Mouse (Mus musculus): ENCODE results near the gene Igflr1. TPM values are rescaled to one million over a fixed set of nuclear protein-coding genes. Genes with fewer than 3 reads are reported as not detected.

Gene Igflr1
- polyA plus RNA-seq, 1 experiment from 2014 or later = 4.3 TPM

- Histone ChIP-seq H3K9me3 (no peaks in the 10 kb centered on the region), H3K4me3 (peak within 1 kb of the TSS; percentile 70), H3K4me1 (peaks cover 34% of the 10 kb centered on the region), H3K9ac (peak within 1 kb of the TSS; percentile 78), H3K27me3 (no peaks in the 10 kb centered on the region), H3K4me2 (peak within 1 kb of the TSS; percentile 76), H3K27ac (peak within 1 kb of the TSS; percentile 71), H3K36me3 (peaks cover 40% of the 10 kb centered on the region)
- ATAC-seq (ENCODE audit: insufficient number of reproducible peaks, insufficient read depth, low FRiP score, low TSS enrichment, low read depth) = peak; percentile 87
- WGBS = 2% methylated on average over 43 of the region's 84 CpGs
Observed at GRCm38 (mm10) chr7:30534633-30535577, 30.3 kb upstream of the Igflr1 start, which contains the start of gene Arhgap33. Arhgap33 (minus strand) TSS chr7:30535060.

GRCm38 (mm10) chr7:30540572-30540971 lies 24.7 kb upstream of the Igflr1 start:
- no peaks in the 10 kb centered on the region for H3K9me3 ChIP-seq
- H3K9ac ChIP-seq = 0 out of 2 replicates have a peak overlapping the region, but pooled peaks have one; percentile 27

GRCm38 (mm10) chr7:30544327-30544726 lies 20.9 kb upstream of the Igflr1 start:
- ATAC-seq (ENCODE audit: insufficient number of reproducible peaks, insufficient read depth, low FRiP score, low TSS enrichment, low read depth) = no peak
- Histone ChIP-seq H3K4me1 (no peaks in the 10 kb centered on the region), H3K4me2 (no peak overlapping the region), H3K27me3 (no peaks in the 10 kb centered on the region), H3K9me3 (no peaks in the 10 kb centered on the region), H3K27ac (no peak overlapping the region), H3K4me3 (no peak overlapping the region), H3K36me3 (peaks cover 58% of the 10 kb centered on the region), H3K9ac (no peak overlapping the region)
- WGBS = 93% methylated on average over 2 of the region's 2 CpGs

More at GRCm38 (mm10) chr7:30540572-30540971, 24.7 kb upstream of the Igflr1 start:
- H3K27ac ChIP-seq = no peak overlapping the region
- peaks cover 43% of the 10 kb centered on the region for H3K36me3 ChIP-seq
- no peak overlapping the region for H3K4me2 ChIP-seq
- no peaks in the 10 kb centered on the region for H3K27me3 ChIP-seq
- H3K4me3 ChIP-seq = no peak overlapping the region
- WGBS = 92% methylated on average over 7 of the region's 7 CpGs
- no peak for ATAC-seq (ENCODE audit: insufficient number of reproducible peaks, insufficient read depth, low FRiP score, low TSS enrichment, low read depth)
- peaks cover under 1% of the 10 kb centered on the region for H3K4me1 ChIP-seq

- no peak for ATAC-seq (ENCODE audit: insufficient number of reproducible peaks, insufficient read depth, low FRiP score, low TSS enrichment, low read depth)
- H3K27me3 ChIP-seq = no peaks in the 10 kb centered on the region
- peaks cover 38% of the 10 kb centered on the region for H3K36me3 ChIP-seq
- H3K9ac ChIP-seq = no peak overlapping the region
- no peak overlapping the region for H3K4me2 ChIP-seq
- peaks cover 20% of the 10 kb centered on the region for H3K4me1 ChIP-seq
- no peak overlapping the region for H3K27ac ChIP-seq
- WGBS = 89% methylated on average over 2 of the region's 2 CpGs
- no peaks in the 10 kb centered on the region for H3K9me3 ChIP-seq
- no peak overlapping the region for H3K4me3 ChIP-seq
Observed at GRCm38 (mm10) chr7:30549880-30550279, 15.3 kb upstream of the Igflr1 start.

GRCm38 (mm10) chr7:30550603-30551002 lies 14.6 kb upstream of the Igflr1 start:
- Histone ChIP-seq H3K4me3 (no peak overlapping the region), H3K27me3 (no peaks in the 10 kb centered on the region), H3K4me1 (peaks cover 20% of the 10 kb centered on the region), H3K27ac (no peak overlapping the region), H3K4me2 (no peak overlapping the region), H3K9ac (no peak overlapping the region), H3K36me3 (peaks cover 43% of the 10 kb centered on the region), H3K9me3 (no peaks in the 10 kb centered on the region)
- whole genome bisulfite sequencing = 95% methylated on average over 1 of the region's 1 CpGs
- no peak for ATAC-seq (ENCODE audit: insufficient number of reproducible peaks, insufficient read depth, low FRiP score, low TSS enrichment, low read depth)

- Histone ChIP-seq H3K4me2 (peak overlapping the region; percentile 94), H3K4me1 (peaks cover 20% of the 10 kb centered on the region), H3K27me3 (no peaks in the 10 kb centered on the region), H3K9me3 (no peaks in the 10 kb centered on the region), H3K36me3 (peaks cover 43% of the 10 kb centered on the region), H3K4me3 (peak overlapping the region; percentile 61), H3K27ac (peak overlapping the region; percentile 99), H3K9ac (peak overlapping the region; percentile 82)
- peak; percentile 60 for ATAC-seq (ENCODE audit: insufficient number of reproducible peaks, insufficient read depth, low FRiP score, low TSS enrichment, low read depth)
- 2% methylated on average over 10 of the region's 10 CpGs for WGBS
Observed at GRCm38 (mm10) chr7:30551445-30552101, 13.7 kb upstream of the Igflr1 start.

DNA sequence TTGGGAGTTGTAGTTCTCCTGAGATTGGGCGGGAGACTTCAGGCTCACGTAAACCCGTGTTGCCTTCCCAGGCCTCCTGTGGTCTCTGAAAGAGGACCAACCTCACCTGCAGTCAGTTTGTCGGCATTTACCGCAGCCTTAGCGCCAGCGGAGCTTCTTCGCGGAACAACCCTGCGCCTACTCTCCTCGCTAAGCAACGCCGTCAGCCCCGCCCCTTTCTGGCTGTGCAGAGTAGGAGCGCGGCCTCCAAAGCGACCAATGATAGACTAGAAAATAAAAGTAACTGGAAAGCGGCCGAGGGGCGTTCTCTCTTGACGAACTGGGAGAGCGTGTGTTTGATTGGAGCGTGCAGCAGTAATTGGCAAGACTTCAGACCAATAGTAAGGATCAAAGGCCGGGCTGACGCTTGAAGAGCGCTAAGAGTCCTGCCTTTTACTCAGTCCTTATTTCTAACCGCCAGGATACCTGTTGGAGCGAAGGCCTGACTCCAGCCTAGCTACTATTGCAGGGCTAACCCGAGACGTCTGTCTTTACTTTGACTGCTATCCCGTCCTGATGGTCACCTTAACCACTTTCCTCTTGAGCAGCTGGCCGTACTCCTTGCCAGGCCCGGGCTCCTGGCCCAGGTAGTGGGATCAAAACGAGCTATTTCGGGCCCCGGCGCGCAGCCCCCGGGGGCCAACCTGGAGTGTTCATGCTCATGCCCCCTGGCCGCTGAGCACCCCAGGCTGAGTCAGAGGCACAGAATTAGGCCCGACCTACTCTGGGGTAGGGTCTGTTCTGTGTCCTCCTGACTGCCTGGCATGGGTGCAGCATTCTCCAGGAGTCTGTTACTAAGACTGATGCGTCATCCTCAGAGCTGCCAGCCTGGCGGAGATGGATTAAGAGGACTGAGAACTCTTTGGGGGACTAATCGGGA lies 12.9 kb upstream of the Igflr1 start, which contains the start of the genes Hspb6 and Proser3:
Gene Hspb6 (plus strand): TSS at position 77 of the 919 bp plus-strand sequence.
Gene Proser3 (minus strand): TSS at position 198 of the 919 bp plus-strand sequence.
- peak within 1 kb of the TSS; percentile 99 for H3K27ac ChIP-seq
- peaks cover 50% of the 10 kb centered on the region for H3K36me3 ChIP-seq
- ATAC-seq (ENCODE audit: insufficient number of reproducible peaks, insufficient read depth, low FRiP score, low TSS enrichment, low read depth) = peak; percentile 96
- H3K9me3 ChIP-seq = no peaks in the 10 kb centered on the region
- H3K27me3 ChIP-seq = no peaks in the 10 kb centered on the region
- H3K9ac ChIP-seq = peak within 1 kb of the TSS; percentile 82
- H3K4me1 ChIP-seq = peaks cover 20% of the 10 kb centered on the region
- H3K4me2 ChIP-seq = peak within 1 kb of the TSS; percentile 94
- peak within 1 kb of the TSS; percentile 61 for H3K4me3 ChIP-seq
- under 1% methylated on average over 44 of the region's 44 CpGs for WGBS

DNA sequence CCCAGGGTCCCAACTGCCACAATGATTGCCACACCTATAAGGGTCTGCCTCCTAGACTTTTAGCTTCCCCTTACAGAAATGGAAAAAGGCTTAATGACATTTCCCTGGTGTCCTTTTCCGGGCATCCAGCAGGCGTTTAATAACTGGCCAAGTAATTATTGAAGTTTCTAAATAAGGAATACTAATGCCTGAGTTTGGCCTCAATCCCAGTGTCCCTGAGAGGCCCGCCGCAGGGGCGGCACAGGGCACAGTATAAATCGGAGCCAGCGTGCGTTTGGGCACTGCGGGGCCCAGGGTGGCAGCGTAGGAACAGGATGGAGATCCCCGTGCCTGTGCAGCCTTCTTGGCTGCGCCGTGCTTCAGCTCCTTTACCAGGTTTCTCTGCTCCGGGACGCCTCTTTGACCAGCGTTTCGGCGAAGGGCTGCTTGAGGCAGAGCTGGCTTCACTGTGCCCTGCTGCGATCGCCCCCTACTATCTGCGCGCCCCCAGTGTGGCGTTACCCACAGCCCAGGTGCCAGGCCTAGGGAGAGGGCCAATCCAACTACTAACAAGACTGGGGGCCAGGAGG lies 12.1 kb upstream of the Igflr1 start:
- peaks cover 46% of the 10 kb centered on the region for H3K36me3 ChIP-seq
- no peak for ATAC-seq (ENCODE audit: insufficient number of reproducible peaks, insufficient read depth, low FRiP score, low TSS enrichment, low read depth)
- H3K4me2 ChIP-seq = peak overlapping the region; percentile 94
- peaks cover 22% of the 10 kb centered on the region for H3K4me1 ChIP-seq
- WGBS = 6% methylated on average over 23 of the region's 23 CpGs
- H3K9ac ChIP-seq = peak overlapping the region; percentile 82
- H3K4me3 ChIP-seq = peak overlapping the region; percentile 61
- no peaks in the 10 kb centered on the region for H3K9me3 ChIP-seq
- H3K27me3 ChIP-seq = no peaks in the 10 kb centered on the region
- peak overlapping the region; percentile 99 for H3K27ac ChIP-seq

DNA sequence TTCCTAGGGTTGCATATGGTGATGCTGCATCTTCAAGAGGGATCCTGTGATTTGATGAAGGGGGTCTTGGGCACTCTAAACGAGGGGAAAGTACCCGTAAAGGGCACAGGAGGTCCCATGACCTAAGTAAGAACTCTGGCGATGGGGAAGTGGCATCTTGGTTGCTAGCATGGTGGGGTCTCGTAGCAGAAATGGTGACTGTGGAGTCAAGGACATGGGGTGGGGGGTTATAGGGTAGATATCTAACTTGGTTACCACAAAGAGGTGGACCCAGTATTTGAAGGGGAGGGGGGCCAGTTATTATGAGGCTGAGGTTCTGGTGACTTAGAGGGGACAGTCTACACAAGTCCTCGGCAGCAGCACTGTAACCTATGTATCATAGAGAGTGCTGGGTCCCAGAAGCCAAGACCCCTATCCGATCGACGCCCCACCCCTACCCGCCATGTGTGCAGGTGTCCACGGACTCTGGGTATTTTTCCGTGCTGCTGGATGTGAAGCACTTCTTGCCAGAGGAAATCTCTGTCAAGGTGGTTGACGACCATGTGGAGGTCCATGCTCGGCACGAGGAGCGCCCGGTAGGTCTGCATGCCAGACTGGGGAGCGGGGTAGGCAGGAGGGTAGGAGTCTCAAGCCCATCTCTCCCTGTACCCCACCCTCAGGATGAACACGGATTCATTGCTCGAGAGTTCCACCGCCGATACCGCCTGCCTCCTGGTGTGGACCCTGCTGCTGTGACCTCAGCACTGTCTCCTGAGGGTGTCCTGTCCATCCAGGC lies 11.2 kb upstream of the Igflr1 start:
- WGBS = 87% methylated on average over 22 of the region's 22 CpGs
- peak overlapping the region; percentile 94 for H3K4me2 ChIP-seq
- H3K27ac ChIP-seq = no peak overlapping the region
- no peak for ATAC-seq (ENCODE audit: insufficient number of reproducible peaks, insufficient read depth, low FRiP score, low TSS enrichment, low read depth)
- no peaks in the 10 kb centered on the region for H3K27me3 ChIP-seq
- H3K36me3 ChIP-seq = peaks cover 38% of the 10 kb centered on the region
- peaks cover 31% of the 10 kb centered on the region for H3K4me1 ChIP-seq
- H3K9me3 ChIP-seq = no peaks in the 10 kb centered on the region
- peak overlapping the region; percentile 82 for H3K9ac ChIP-seq
- H3K4me3 ChIP-seq = peak overlapping the region; percentile 61

- Histone ChIP-seq H3K4me1 (peaks cover 38% of the 10 kb centered on the region), H3K9me3 (no peaks in the 10 kb centered on the region), H3K4me2 (no peak overlapping the region), H3K27ac (no peak overlapping the region), H3K27me3 (no peaks in the 10 kb centered on the region), H3K9ac (no peak overlapping the region), H3K4me3 (no peak overlapping the region), H3K36me3 (peaks cover 34% of the 10 kb centered on the region)
- no peak for ATAC-seq (ENCODE audit: insufficient number of reproducible peaks, insufficient read depth, low FRiP score, low TSS enrichment, low read depth)
- 94% methylated on average over 18 of the region's 18 CpGs for WGBS
Observed at GRCm38 (mm10) chr7:30556894-30557536, 8.2 kb upstream of the Igflr1 start.

All from embryonic facial prominence, embryonic 13.5 days (tissue).